8 mouse cellular contexts compared by ENCODE assay signal in genomic region chr10:66864161-66864862, GRCm38 (mm10).
DNase-seq lines count a peak whose midpoint lies in the region; ATAC-seq and TF ChIP-seq lines count a peak whose summit lies in the region.
"Had no signal": no experiment of that assay in that cellular context is flagged by ENCODE, and none has a peak within 500 bp of the region (broad histone marks: within the 10 kb centered on the region; RNA-seq: fewer than 3 reads in every experiment).

No protein-coding gene starts in this region.

- no peaks in the 10 kb centered on the region for H3K4me1 ChIP-seq in G1E (ENCODE audit: insufficient read depth, low read depth, low read length)
- H3K4me1 ChIP-seq in liver, postnatal 0 days (ENCODE audit: insufficient read depth), result peaks cover 2% of the 10 kb centered on the region; the same call in 1 of the 2 replicates
- peaks cover 9% of the 10 kb centered on the region; the same call in 1 of the 2 replicates for H3K4me1 ChIP-seq in spleen, adult 2 months (ENCODE audit: control insufficient read depth, insufficient read depth, insufficient read length)
- H3K4me1 ChIP-seq in forebrain, embryonic 15.5 days, result no peaks in the 10 kb centered on the region

- H3K27ac ChIP-seq in liver, postnatal 0 days (ENCODE audit: low read depth), result peak overlapping the region; percentile 53
- H3K27ac ChIP-seq in spleen, adult 2 months (ENCODE audit: insufficient read depth, low read length), result peak overlapping the region; percentile 34; the same call in 1 of the 2 replicates
- no peak overlapping the region for H3K27ac ChIP-seq in forebrain, embryonic 15.5 days (replicated peaks)
- H3K27ac ChIP-seq: limb, embryonic 12.5 days had no signal

- peak overlapping the region; percentile 28; the same call in 1 of the 2 replicates for H3K4me2 ChIP-seq in liver, postnatal 0 days (ENCODE audit: low read depth, low read length)
- H3K4me2 ChIP-seq in forebrain, embryonic 15.5 days (replicated peaks), result no peak overlapping the region
- H3K4me2 ChIP-seq: limb, embryonic 12.5 days had no signal

- peak; percentile 86 for ATAC-seq in G1E (ENCODE audit: extremely low read depth, insufficient number of reproducible peaks, low FRiP score, poor library complexity, severe bottlenecking)
- peak; percentile 97 to 98 for ATAC-seq in hematopoietic stem cell, adult 5-6 weeks (replicated peaks in 1 of 2; ENCODE audit: insufficient read depth in 1 of 2, low FRiP score in 2 of 2, low TSS enrichment in 1 of 2, low read depth in 1 of 2, poor library complexity in 2 of 2, severe bottlenecking in 2 of 2)
- ATAC-seq in liver, postnatal 0 days, result peak; percentile 91
- no peak for ATAC-seq in forebrain, embryonic 15.5 days (replicated peaks)

- H3K9me3 ChIP-seq in G1E (replicated peaks), result no peaks in the 10 kb centered on the region
- no peaks in the 10 kb centered on the region for H3K9me3 ChIP-seq in liver, postnatal 0 days (ENCODE audit: low read length)
- no peaks in the 10 kb centered on the region for H3K9me3 ChIP-seq in forebrain, embryonic 15.5 days
- H3K9me3 ChIP-seq: limb, embryonic 12.5 days had no signal

- TF ChIP-seq EP300 in liver, postnatal 0 days (IDR thresholded peaks at IDR 0.05; ENCODE audit: low read depth), result peak; percentile 86

- TF ChIP-seq CTCF in G1E (IDR thresholded peaks at IDR 0.05; ENCODE audit: low read depth, low read length), result peak; percentile 30; the same call in 1 of the 2 replicates
- peak; percentile 71 for TF ChIP-seq CTCF in liver, postnatal 0 days (IDR thresholded peaks at IDR 0.05; ENCODE audit: low read depth)
- peak; percentile 11; the same call in 1 of the 2 replicates for TF ChIP-seq CTCF in spleen, adult 2 months (IDR thresholded peaks at IDR 0.05; ENCODE audit: extremely low read depth, insufficient read depth, insufficient read length, insufficient replicate concordance)

- H3K36me3 ChIP-seq in G1E (replicated peaks), result no peaks in the 10 kb centered on the region
- no peaks in the 10 kb centered on the region for H3K36me3 ChIP-seq in liver, postnatal 0 days (replicated peaks; ENCODE audit: insufficient read depth, low read length)
- H3K36me3 ChIP-seq in spleen, adult 2 months (ENCODE audit: control insufficient read depth, insufficient read depth, low read length), result no peaks in the 10 kb centered on the region
- H3K36me3 ChIP-seq in forebrain, embryonic 15.5 days, result no peaks in the 10 kb centered on the region
- H3K36me3 ChIP-seq: limb, embryonic 12.5 days had no signal

- H3K27me3 ChIP-seq in G1E (ENCODE audit: insufficient read depth, low read length), result no peaks in the 10 kb centered on the region
- no peaks in the 10 kb centered on the region for H3K27me3 ChIP-seq in liver, postnatal 0 days (ENCODE audit: insufficient read depth, low read length)
- no peaks in the 10 kb centered on the region for H3K27me3 ChIP-seq in spleen, adult 2 months (ENCODE audit: control insufficient read depth, insufficient read depth, low read length)
- H3K27me3 ChIP-seq in forebrain, embryonic 15.5 days, result no peaks in the 10 kb centered on the region

- peak; percentile 82 for DNase-seq in CD4-positive, CD25-positive, alpha-beta regulatory T cell, adult 2 months (ENCODE audit: low read depth, low spot score)
- DNase-seq in G1E (ENCODE audit: low spot score), result no peak
- DNase-seq in embryo, embryonic 10 days (ENCODE audit: low spot score), result peak; percentile 48
- peak; percentile 46 for DNase-seq in liver, postnatal 0 days
- DNase-seq in spleen, adult 2 months (ENCODE audit: low read depth in 1 of 2, low spot score in 2 of 2), result peak; percentile 33 to 55

- 22% methylated on average over 14 of the region's 14 CpGs for WGBS in liver, postnatal 0 days (ENCODE audit: insufficient replicate concordance)
- 15% methylated on average over 14 of the region's 14 CpGs for WGBS in spleen, adult 2 months
- WGBS in forebrain, embryonic 15.5 days, result 73% methylated on average over 14 of the region's 14 CpGs

- H3K9ac ChIP-seq in liver, postnatal 0 days (replicated peaks), result no peak overlapping the region
- no peak overlapping the region for H3K9ac ChIP-seq in forebrain, embryonic 15.5 days (replicated peaks)
- H3K9ac ChIP-seq: limb, embryonic 12.5 days had no signal

- H3K4me3 ChIP-seq in G1E (ENCODE audit: low read depth, low read length), result no peak overlapping the region
- no peak overlapping the region for H3K4me3 ChIP-seq in liver, postnatal 0 days (ENCODE audit: low read depth, low read length)
- H3K4me3 ChIP-seq in spleen, adult 2 months (ENCODE audit: extremely low read depth, insufficient read depth, insufficient read length), result peak overlapping the region; percentile 7; the same call in 1 of the 2 replicates
- no peak overlapping the region for H3K4me3 ChIP-seq in forebrain, embryonic 15.5 days
- H3K4me3 ChIP-seq: limb, embryonic 12.5 days had no signal

- no peak for TF ChIP-seq POLR2A in spleen, adult 2 months (IDR thresholded peaks at IDR 0.05; ENCODE audit: low read depth, low read length)

Comparison
In these comparisons a context has a peak if more than half of its experiments do, and no peak if none do; other contexts are left out.
1. CTCF ChIP-seq: peak in every context shown above with its lines; median percentile 71 in liver, postnatal 0 days; 30 in G1E; 11 in spleen, adult 2 months.